Mouse (Mus musculus): ENCODE results near the gene Ctdspl.
A peak's percentile ranks its signal among the peaks of the same experiment; 100 is the strongest.

The Ctdspl gene

GRCm38 (mm10) chr9:118926111-118926650, at the start of gene Ctdspl:
Gene Ctdspl, plus strand, starts transcription at chr9:118926453.
- DNase-seq = no peak

GRCm38 (mm10) chr9:118876902-118877301, 49.4 kb upstream of the Ctdspl start:
- no peak for DNase-seq

GRCm38 (mm10) chr9:118877365-118878008, 48.8 kb upstream of the Ctdspl start:
- no peak for DNase-seq

GRCm38 (mm10) chr9:118878596-118878995, 47.7 kb upstream of the Ctdspl start:
- DNase-seq = no peak

GRCm38 (mm10) chr9:118881281-118881945, 44.8 kb upstream of the Ctdspl start:
- DNase-seq = no peak

GRCm38 (mm10) chr9:118881946-118882284, 44.3 kb upstream of the Ctdspl start:
- DNase-seq = no peak

- DNase-seq = no peak
Observed at GRCm38 (mm10) chr9:118883150-118883549, 43.1 kb upstream of the Ctdspl start.

- DNase-seq = no peak
Observed at GRCm38 (mm10) chr9:118885785-118886184, 40.5 kb upstream of the Ctdspl start.

- DNase-seq = no peak
Observed at GRCm38 (mm10) chr9:118887201-118887600, 39.1 kb upstream of the Ctdspl start.

GRCm38 (mm10) chr9:118887734-118888133, 38.5 kb upstream of the Ctdspl start:
- no peak for DNase-seq

GRCm38 (mm10) chr9:118890149-118890548, 36.1 kb upstream of the Ctdspl start:
- no peak for DNase-seq

GRCm38 (mm10) chr9:118890645-118891044, 35.6 kb upstream of the Ctdspl start:
- DNase-seq = no peak

- no peak for DNase-seq
Observed at GRCm38 (mm10) chr9:118891068-118891467, 35.2 kb upstream of the Ctdspl start.

- no peak for DNase-seq
Observed at GRCm38 (mm10) chr9:118891593-118891992, 34.7 kb upstream of the Ctdspl start.

- no peak for DNase-seq
Observed at GRCm38 (mm10) chr9:118895101-118895500, 31.2 kb upstream of the Ctdspl start.

- no peak for DNase-seq
Observed at GRCm38 (mm10) chr9:118900677-118901076, 25.6 kb upstream of the Ctdspl start.

GRCm38 (mm10) chr9:118901917-118902316, 24.3 kb upstream of the Ctdspl start:
- no peak for DNase-seq

GRCm38 (mm10) chr9:118907934-118908620, 18.2 kb upstream of the Ctdspl start:
- peak; percentile 67 for DNase-seq

GRCm38 (mm10) chr9:118913048-118913447, 13.2 kb upstream of the Ctdspl start:
- no peak for DNase-seq

GRCm38 (mm10) chr9:118913613-118914012, 12.6 kb upstream of the Ctdspl start:
- DNase-seq = no peak

GRCm38 (mm10) chr9:118914589-118914988, 11.7 kb upstream of the Ctdspl start:
- no peak for DNase-seq

GRCm38 (mm10) chr9:118915290-118915689, 11.0 kb upstream of the Ctdspl start:
- DNase-seq = peak; percentile 34

GRCm38 (mm10) chr9:118919672-118920186, 6.5 kb upstream of the Ctdspl start:
- peak; percentile 75 for DNase-seq
